Mouse (Mus musculus) midbrain, embryonic 15.5 days (tissue): ENCODE data around the gene Sox10. TPM values are rescaled to one million over a fixed set of nuclear protein-coding genes. Genes with fewer than 3 reads are reported as not detected.

Source experiments
- ATAC-seq: fragments of 200-750 bp; cut with Nextera tagmentation; replicated peaks from 2 replicates; pipeline ENCODE4 v1.8.0; 2017; ENCODE audit warnings: moderate TSS enrichment
- H3K27ac ChIP-seq: fragments of 300-500 bp; sonication (generic); 2 replicates; pipeline ENCODE4 v1.5.1; 2015; ENCODE audit warnings: mild to moderate bottlenecking, inconsistent platforms
- H3K27me3 ChIP-seq: fragments of 300-500 bp; sonication (generic); replicated peaks from 2 replicates; pipeline ENCODE4 v1.6.1; 2015; ENCODE audit warnings: inconsistent platforms
- H3K36me3 ChIP-seq: fragments of 300-500 bp; sonication (generic); replicated peaks from 2 replicates; pipeline ENCODE4 v1.6.1; 2015; ENCODE audit warnings: inconsistent platforms
- H3K4me1 ChIP-seq: fragments of 300-500 bp; sonication (generic); 2 replicates; pipeline ENCODE4 v1.6.1; 2015; ENCODE audit warnings: inconsistent platforms
- H3K4me2 ChIP-seq: fragments of 300-500 bp; sonication (generic); 2 replicates; pipeline ENCODE4 v1.6.1; 2015; ENCODE audit warnings: inconsistent platforms, mild to moderate bottlenecking, moderate library complexity
- H3K4me3 ChIP-seq: fragments of 300-500 bp; sonication (generic); 2 replicates; pipeline ENCODE4 v1.5.1; 2015; ENCODE audit warnings: mild to moderate bottlenecking, inconsistent platforms
- H3K9ac ChIP-seq: fragments of 300-500 bp; sonication (generic); 2 replicates; pipeline ENCODE4 v1.6.1; 2015; ENCODE audit warnings: mild to moderate bottlenecking, inconsistent platforms
- H3K9me3 ChIP-seq: fragments of 300-500 bp; sonication (generic); 2 replicates; pipeline ENCODE4 v1.6.1; 2016; ENCODE audit warnings: inconsistent platforms
- WGBS: fragments of 180-500 bp; shearing (Covaris S2); methylation state at CpG from one replicate; pipeline ENCODE4 v1.1.7; 2015; ENCODE audit warnings: mixed read lengths; 5-methylcytosine and 5-hydroxymethylcytosine counted together
- polyA plus RNA-seq: library from polyadenylated mRNA; unstranded; fragments of >200 nt; fragmentation: Nextera tagmentation; extraction: Ambion mirVana; gene quantifications from 2 replicates; pipeline ENCODE4 v1.2.1, GENCODE M21; 2015

The Sox10 gene
- polyA plus RNA-seq, 1 experiment from 2014 or later = 2.9 TPM

DNA sequence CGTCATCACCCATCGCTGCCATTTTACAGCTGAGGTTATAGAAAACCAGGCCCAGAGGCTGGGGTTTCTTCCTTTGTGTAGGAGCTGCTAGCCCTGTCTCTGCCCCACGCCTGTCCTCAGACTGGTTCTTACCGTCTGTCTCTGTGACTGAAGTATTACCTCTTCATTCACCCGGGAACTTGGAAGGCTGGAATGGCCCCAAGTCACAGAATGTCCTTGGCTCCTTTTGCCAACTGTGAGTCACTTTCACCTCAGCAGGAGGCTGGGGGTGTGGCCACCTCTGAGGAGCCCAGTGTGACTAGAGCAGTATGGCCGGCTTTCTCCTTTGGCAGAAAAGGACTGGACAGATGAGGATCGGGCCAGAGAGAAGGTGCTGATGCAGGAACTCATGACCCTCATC is 33.6 kb downstream of the Sox10 start:
- Histone ChIP-seq H3K27ac (no peak overlapping the region), H3K4me3 (no peak overlapping the region), H3K4me2 (no peak overlapping the region), H3K27me3 (no peaks in the 10 kb centered on the region), H3K9me3 (no peaks in the 10 kb centered on the region), H3K9ac (no peak overlapping the region), H3K36me3 (peaks cover 40% of the 10 kb centered on the region), H3K4me1 (no peaks in the 10 kb centered on the region)
- no peak for ATAC-seq
- WGBS = 75% methylated on average over 7 of the region's 7 CpGs

DNA sequence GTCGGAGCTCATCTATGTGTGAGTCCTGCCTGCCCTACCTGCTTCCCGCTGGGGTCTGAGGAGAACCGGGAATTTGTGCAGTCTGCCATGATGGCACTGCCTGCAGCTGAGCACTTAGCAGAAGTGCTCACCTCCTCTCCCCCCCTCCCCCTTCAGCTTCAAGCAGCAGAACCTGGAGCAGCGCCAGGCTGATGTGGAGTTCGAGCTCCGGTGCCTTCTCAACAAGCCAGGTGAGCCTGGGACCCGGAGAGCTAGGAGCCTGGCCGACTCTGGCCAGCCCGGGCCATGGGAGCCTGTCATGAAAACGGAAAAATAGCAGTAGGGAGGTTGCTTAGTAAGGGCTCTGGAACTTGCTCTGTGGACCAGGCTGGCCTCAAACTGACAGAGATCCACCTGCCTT is 34.3 kb downstream of the Sox10 start:
- H3K27me3 ChIP-seq = no peaks in the 10 kb centered on the region
- 86% methylated on average over 10 of the region's 10 CpGs for WGBS
- H3K9ac ChIP-seq = no peak overlapping the region
- H3K9me3 ChIP-seq = no peaks in the 10 kb centered on the region
- H3K27ac ChIP-seq = no peak overlapping the region
- no peak overlapping the region for H3K4me2 ChIP-seq
- peaks cover 44% of the 10 kb centered on the region for H3K36me3 ChIP-seq
- no peak overlapping the region for H3K4me3 ChIP-seq
- H3K4me1 ChIP-seq = no peaks in the 10 kb centered on the region
- ATAC-seq = no peak

- Histone ChIP-seq H3K9ac (no peak overlapping the region), H3K4me1 (no peaks in the 10 kb centered on the region), H3K4me3 (no peak overlapping the region), H3K27me3 (no peaks in the 10 kb centered on the region), H3K9me3 (no peaks in the 10 kb centered on the region), H3K4me2 (no peak overlapping the region), H3K27ac (no peak overlapping the region), H3K36me3 (peaks cover 56% of the 10 kb centered on the region)
- no peak for ATAC-seq
- 80% methylated on average over 7 of the region's 7 CpGs for WGBS
Observed at GRCm38 (mm10) chr15:79129311-79129710, 35.7 kb downstream of the Sox10 start.

DNA sequence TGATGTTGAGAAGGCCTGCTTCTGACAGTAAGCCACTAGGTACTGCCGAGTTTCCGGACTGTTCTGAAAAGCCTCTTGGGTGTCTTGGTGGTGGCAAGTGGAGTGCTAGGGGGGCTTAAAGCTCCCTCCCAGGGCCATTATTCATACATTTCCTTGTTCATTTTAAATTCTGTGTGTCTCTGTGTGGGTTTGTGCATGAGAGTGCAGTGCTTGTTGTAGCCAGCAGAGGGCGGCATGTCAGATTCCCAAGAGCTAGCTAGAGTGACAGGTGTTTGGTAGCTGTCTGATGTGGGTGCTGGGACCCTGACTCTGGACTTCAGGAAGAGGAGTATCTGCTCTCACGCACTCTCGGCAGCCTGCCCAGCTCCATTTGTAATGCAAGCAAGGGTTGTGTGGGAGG is 36.8 kb downstream of the Sox10 start:
- Histone ChIP-seq H3K9me3 (no peaks in the 10 kb centered on the region), H3K4me3 (no peak overlapping the region), H3K36me3 (peaks cover 63% of the 10 kb centered on the region), H3K4me2 (no peak overlapping the region), H3K27ac (no peak overlapping the region), H3K27me3 (no peaks in the 10 kb centered on the region), H3K9ac (no peak overlapping the region), H3K4me1 (no peaks in the 10 kb centered on the region)
- ATAC-seq = no peak
- 91% methylated on average over 5 of the region's 5 CpGs for WGBS

DNA sequence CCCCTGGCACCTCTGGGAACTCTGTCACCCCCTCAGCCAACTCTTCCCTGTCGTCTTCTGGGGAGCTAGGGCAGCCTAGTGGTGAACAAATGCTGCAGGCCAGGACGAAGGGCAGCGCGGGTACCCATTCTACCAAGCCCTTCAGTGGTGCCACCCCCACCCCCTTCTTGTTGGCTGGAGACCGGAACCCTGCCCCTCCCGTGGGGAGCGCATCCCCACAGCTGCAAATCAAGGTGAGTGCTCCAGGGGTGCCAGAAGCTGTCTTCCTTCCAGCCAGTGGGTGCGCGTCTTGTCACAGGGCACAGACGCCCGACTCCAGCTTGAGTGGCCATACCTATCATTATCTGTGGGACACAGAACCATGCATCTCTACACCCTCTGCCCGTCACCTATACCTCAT is 37.9 kb downstream of the Sox10 start:
- H3K9ac ChIP-seq = no peak overlapping the region
- H3K36me3 ChIP-seq = peaks cover 66% of the 10 kb centered on the region
- no peak overlapping the region for H3K4me2 ChIP-seq
- ATAC-seq = no peak
- H3K4me1 ChIP-seq = no peaks in the 10 kb centered on the region
- 93% methylated on average over 12 of the region's 12 CpGs for WGBS
- no peak overlapping the region for H3K27ac ChIP-seq
- H3K9me3 ChIP-seq = no peaks in the 10 kb centered on the region
- no peak overlapping the region for H3K4me3 ChIP-seq
- H3K27me3 ChIP-seq = no peaks in the 10 kb centered on the region

DNA sequence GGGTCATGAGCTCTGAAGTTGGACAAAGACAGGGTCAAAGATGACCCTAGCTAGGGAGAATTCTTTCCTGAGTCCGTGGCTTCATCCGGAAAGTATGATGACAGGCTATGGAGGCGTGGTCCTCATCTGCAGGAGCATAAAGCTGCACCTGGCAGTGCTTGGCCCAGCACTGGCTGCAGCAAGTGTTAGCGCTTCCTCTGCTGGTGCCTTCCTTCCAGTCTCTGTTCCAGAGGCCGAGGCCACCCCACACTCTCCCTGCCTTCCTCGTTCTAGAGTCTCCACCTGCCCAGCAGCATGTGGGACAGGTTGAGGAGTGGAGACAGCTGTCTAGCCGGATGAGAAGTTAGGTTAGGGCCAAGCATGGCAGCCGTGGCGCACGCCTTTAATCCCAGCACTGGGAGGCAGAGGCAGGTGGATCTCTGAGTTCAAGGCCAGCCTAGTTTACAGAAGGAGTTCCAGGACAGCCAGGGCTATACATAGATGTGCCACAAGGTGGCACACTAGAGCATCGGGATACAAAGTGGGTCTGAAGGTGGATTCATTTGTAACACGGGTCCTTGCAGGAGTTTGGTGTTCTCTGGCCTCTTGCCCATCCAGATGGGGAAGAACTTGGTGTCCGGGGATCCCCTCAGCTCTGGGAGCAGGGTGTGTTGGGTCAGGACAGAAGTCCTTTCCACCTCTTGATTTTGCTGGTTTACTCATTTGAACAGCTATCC is 38.7 kb downstream of the Sox10 start:
- Histone ChIP-seq H3K27me3 (no peaks in the 10 kb centered on the region), H3K27ac (no peak overlapping the region), H3K4me3 (no peak overlapping the region), H3K4me2 (no peak overlapping the region), H3K4me1 (no peaks in the 10 kb centered on the region), H3K36me3 (peaks cover 58% of the 10 kb centered on the region), H3K9me3 (no peaks in the 10 kb centered on the region), H3K9ac (no peak overlapping the region)
- 84% methylated on average over 13 of the region's 13 CpGs for WGBS
- ATAC-seq = no peak

DNA sequence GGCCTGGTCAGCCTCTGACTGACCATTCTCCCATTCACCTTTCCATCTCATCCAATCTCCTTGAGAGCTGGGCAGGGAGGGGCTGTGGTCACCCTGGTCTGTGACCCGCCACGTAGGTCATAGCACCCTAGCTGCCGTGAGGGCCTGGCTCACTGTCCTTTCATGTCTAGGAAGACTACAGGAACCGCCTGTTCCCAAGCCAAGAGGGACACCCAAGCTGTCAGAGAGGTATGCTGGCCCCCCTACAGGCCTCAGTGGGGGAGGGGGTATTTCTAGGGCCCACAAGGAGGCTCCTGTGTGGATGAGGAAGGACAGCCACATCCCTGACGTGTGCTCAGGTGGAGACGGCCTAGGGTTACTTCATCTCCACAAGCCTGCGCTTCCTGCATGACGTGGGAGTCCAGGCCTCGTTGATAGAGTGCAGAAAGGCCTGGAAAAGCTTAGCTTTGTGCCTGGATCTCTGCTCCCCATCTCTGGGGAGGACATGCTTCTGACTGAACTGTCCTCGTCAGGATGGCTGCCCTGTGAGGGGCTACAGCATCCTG is 40.6 kb downstream of the Sox10 start:
- H3K4me2 ChIP-seq = no peak overlapping the region
- no peak overlapping the region for H3K27ac ChIP-seq
- H3K4me3 ChIP-seq = no peak overlapping the region
- H3K9ac ChIP-seq = no peak overlapping the region
- WGBS = 86% methylated on average over 10 of the region's 10 CpGs
- no peaks in the 10 kb centered on the region for H3K9me3 ChIP-seq
- no peaks in the 10 kb centered on the region for H3K27me3 ChIP-seq
- H3K36me3 ChIP-seq = peaks cover 45% of the 10 kb centered on the region
- no peaks in the 10 kb centered on the region for H3K4me1 ChIP-seq
- ATAC-seq = no peak

- Histone ChIP-seq H3K36me3 (peaks cover 43% of the 10 kb centered on the region), H3K27me3 (no peaks in the 10 kb centered on the region)
- 92% methylated on average over 6 of the region's 6 CpGs for WGBS
Observed at GRCm38 (mm10) chr15:79123751-79124150, 41.3 kb downstream of the Sox10 start.

DNA sequence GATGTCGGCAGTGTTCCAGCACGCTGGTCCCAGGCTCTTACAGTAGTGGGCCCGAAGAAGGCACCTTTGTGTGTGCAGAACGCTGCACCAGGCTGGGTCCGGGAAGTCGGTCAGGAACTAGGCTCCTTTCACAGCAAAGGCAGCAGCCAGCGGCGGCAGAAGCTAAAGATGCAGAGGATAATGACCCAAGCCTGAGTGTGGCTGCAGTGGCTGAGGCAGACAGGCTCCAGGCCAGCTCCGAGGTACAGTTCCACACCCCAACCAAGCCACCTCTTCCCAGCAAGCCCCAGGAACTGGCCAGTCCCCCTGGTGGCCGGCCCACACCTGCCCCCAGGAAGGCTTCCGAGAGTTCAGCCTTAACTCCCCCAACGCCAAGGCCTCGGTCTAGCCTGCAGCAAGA is 42.5 kb downstream of the Sox10 start:
- no peak overlapping the region for H3K9ac ChIP-seq
- H3K36me3 ChIP-seq = peaks cover 36% of the 10 kb centered on the region
- no peaks in the 10 kb centered on the region for H3K4me1 ChIP-seq
- no peak for ATAC-seq
- no peak overlapping the region for H3K4me2 ChIP-seq
- WGBS = 84% methylated on average over 13 of the region's 13 CpGs
- H3K9me3 ChIP-seq = no peaks in the 10 kb centered on the region
- no peak overlapping the region for H3K27ac ChIP-seq
- no peaks in the 10 kb centered on the region for H3K27me3 ChIP-seq
- H3K4me3 ChIP-seq = no peak overlapping the region

More at GRCm38 (mm10) chr15:79123751-79124150, 41.3 kb downstream of the Sox10 start:
- Histone ChIP-seq H3K4me3 (no peak overlapping the region), H3K4me2 (no peak overlapping the region), H3K4me1 (no peaks in the 10 kb centered on the region), H3K9me3 (no peaks in the 10 kb centered on the region), H3K27ac (no peak overlapping the region), H3K9ac (no peak overlapping the region)
- ATAC-seq = no peak

GRCm38 (mm10) chr15:79122119-79122518 is 42.9 kb downstream of the Sox10 start:
- Histone ChIP-seq H3K27me3 (no peaks in the 10 kb centered on the region), H3K9me3 (no peaks in the 10 kb centered on the region), H3K27ac (no peak overlapping the region), H3K4me1 (no peaks in the 10 kb centered on the region), H3K4me3 (no peak overlapping the region), H3K36me3 (peaks cover 32% of the 10 kb centered on the region), H3K9ac (no peak overlapping the region), H3K4me2 (no peak overlapping the region)
- ATAC-seq = no peak
- WGBS = 73% methylated on average over 4 of the region's 4 CpGs

DNA sequence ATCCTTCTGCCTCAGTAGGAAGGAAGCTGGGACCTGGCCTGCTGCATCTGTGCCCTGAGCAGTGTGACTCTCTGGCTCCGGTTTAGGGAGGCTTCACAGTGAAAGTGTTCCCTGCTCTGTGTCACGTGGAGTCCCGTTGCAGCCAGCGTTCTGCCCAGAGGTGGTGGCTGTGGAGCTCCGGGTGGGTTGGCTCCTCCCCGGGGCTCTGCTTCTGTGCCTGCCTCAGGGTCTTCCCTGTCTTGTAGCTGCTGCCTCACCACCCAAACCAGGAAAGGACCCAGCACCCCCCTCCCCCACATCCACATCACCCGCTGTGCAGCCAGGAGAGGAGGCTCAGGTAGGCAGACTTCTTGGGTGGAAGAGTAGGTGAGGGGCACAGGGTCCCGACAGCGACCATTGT is 45.5 kb downstream of the Sox10 start:
- H3K4me3 ChIP-seq = no peak overlapping the region
- H3K4me2 ChIP-seq = no peak overlapping the region
- 86% methylated on average over 9 of the region's 9 CpGs for WGBS
- no peaks in the 10 kb centered on the region for H3K9me3 ChIP-seq
- no peak overlapping the region for H3K27ac ChIP-seq
- no peaks in the 10 kb centered on the region for H3K27me3 ChIP-seq
- ATAC-seq = no peak
- no peaks in the 10 kb centered on the region for H3K4me1 ChIP-seq
- no peak overlapping the region for H3K9ac ChIP-seq
- peaks cover 24% of the 10 kb centered on the region; the same call in 1 of the 2 replicates for H3K36me3 ChIP-seq

DNA sequence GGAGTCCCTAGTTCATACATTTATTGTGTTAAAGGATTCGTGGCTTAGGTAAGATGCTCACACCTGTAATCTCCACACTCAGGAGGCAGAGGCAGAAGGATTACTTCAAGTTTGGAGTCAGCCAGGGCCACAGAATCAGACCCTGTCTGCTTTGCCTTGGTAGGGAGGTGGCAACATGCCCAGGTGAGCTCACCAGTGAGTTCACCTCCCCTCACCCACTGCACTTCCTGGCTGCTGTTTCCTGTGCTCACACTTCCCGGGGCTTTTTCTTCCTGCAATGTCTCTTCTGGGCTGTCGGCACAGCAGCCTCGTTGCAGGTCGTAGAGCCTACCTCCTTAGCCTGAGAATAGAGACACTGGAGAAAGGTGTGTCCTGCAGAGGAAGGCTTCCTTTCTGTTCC is 49.8 kb downstream of the Sox10 start:
- Histone ChIP-seq H3K4me2 (no peak overlapping the region), H3K36me3 (peaks cover 10% of the 10 kb centered on the region; the same call in 1 of the 2 replicates), H3K9ac (no peak overlapping the region), H3K4me3 (no peak overlapping the region), H3K9me3 (no peaks in the 10 kb centered on the region), H3K27me3 (no peaks in the 10 kb centered on the region), H3K4me1 (peaks cover 14% of the 10 kb centered on the region), H3K27ac (no peak overlapping the region)
- ATAC-seq = no peak
- 58% methylated on average over 5 of the region's 5 CpGs for WGBS

GRCm38 (mm10) chr15:79111774-79112173 is 53.3 kb downstream of the Sox10 start:
- Histone ChIP-seq H3K4me2 (no peak overlapping the region), H3K36me3 (peaks cover 10% of the 10 kb centered on the region; the same call in 1 of the 2 replicates), H3K4me3 (no peak overlapping the region), H3K4me1 (peaks cover 33% of the 10 kb centered on the region), H3K27me3 (no peaks in the 10 kb centered on the region), H3K9me3 (no peaks in the 10 kb centered on the region), H3K27ac (no peak overlapping the region), H3K9ac (no peak overlapping the region)
- 71% methylated on average over 4 of the region's 4 CpGs for WGBS
- ATAC-seq = no peak
